Mouse (Mus musculus) embryonic fibroblast, embryonic 13.5 days (primary cell): ENCODE results near the gene Akirin2.

Experiments used
- CTCF ChIP-seq: IDR thresholded peaks from 2 replicates; pipeline ENCODE4 v1.5.1; 2011; ENCODE audit warnings: mild to moderate bottlenecking, control low read depth, low read length, moderate library complexity, borderline replicate concordance; ENCODE audit not compliant: insufficient read depth
- POLR2A ChIP-seq: IDR thresholded peaks from 2 replicates; pipeline ENCODE4 v1.6.1; 2011; ENCODE audit warnings: low read depth, mild to moderate bottlenecking, control low read depth, low read length, moderate library complexity

DNA sequence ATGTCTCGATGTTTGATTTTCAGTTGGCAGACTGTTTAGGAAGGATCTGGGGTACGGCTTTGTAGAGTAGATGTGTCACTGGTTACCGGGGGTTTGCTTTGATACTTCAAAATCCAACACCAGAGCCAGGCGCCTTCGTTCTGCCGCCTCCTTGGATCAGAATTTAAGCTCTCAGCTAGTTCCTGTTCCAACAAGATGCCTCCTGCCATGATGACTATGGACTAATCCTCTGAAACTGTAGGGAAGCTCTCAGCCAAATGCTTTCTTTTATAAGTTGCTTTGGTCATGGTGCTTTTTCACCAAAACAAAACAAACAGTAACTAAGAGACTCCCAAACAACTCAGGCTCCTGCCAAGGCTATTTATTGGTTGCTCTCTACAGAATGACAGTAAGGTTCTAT is 52.4 kb downstream of the Akirin2 start:
- TF ChIP-seq POLR2A, result no peak
- TF ChIP-seq CTCF, result no peak
